ENCODE assay signal across 25 mouse cellular contexts in the genomic region with DNA sequence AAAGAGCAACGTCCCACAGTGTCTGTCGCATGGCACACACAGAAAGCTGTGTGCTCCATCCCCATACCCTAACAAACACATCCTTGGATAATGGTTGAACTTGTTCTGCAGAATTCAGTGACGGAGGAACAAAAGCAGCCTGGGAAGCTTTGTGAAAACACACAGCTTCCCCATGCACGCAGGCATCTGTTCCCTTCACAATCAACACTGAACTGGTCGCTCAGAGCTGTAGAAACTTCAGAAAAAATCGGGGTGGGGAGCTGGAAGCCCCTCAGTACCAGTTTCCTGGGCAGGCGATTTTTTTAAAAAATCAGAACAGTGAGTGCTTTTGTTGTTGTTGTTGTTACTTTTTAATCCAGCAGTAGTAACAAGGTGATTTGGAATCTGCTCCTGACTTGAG. TPM values are rescaled to one million over a fixed set of nuclear protein-coding genes. Genes with fewer than 3 reads are reported as not detected.
DNase-seq lines count a peak whose midpoint lies in the region; ATAC-seq and TF ChIP-seq lines count a peak whose summit lies in the region.
"Had no signal": no experiment of that assay in that cellular context is flagged by ENCODE, and none has a peak within 500 bp of the region (broad histone marks: within the 10 kb centered on the region; RNA-seq: fewer than 3 reads in every experiment).

No protein-coding gene starts in this region.

- peak overlapping the region; percentile 11; the same call in 1 of the 2 replicates for H3K4me2 ChIP-seq in forebrain, embryonic 12.5 days
- H3K4me2 ChIP-seq in forebrain, embryonic 13.5 days: no peak overlapping the region; the same call in 1 of the 2 replicates
- H3K4me2 ChIP-seq in hindbrain, embryonic 11.5 days (replicated peaks; ENCODE audit: low read depth, low read length): no peak overlapping the region
- no peak overlapping the region for H3K4me2 ChIP-seq in hindbrain, embryonic 14.5 days (replicated peaks)
- H3K4me2 ChIP-seq in midbrain, embryonic 12.5 days (replicated peaks): no peak overlapping the region; the same call in 1 of the 2 replicates
- H3K4me2 ChIP-seq in midbrain, embryonic 13.5 days (replicated peaks): no peak overlapping the region
- H3K4me2 ChIP-seq: embryonic facial prominence, embryonic 13.5 days; heart, embryonic 11.5 days; intestine, embryonic 15.5 days had no signal

- H3K27me3 ChIP-seq in forebrain, embryonic 12.5 days: no peaks in the 10 kb centered on the region
- H3K27me3 ChIP-seq in forebrain, embryonic 13.5 days: no peaks in the 10 kb centered on the region
- H3K27me3 ChIP-seq in hindbrain, embryonic 11.5 days (ENCODE audit: control insufficient read depth, insufficient read depth, low read length): no peaks in the 10 kb centered on the region
- no peaks in the 10 kb centered on the region for H3K27me3 ChIP-seq in hindbrain, embryonic 14.5 days (ENCODE audit: control insufficient read depth, insufficient read depth, low read length)
- no peaks in the 10 kb centered on the region for H3K27me3 ChIP-seq in midbrain, embryonic 12.5 days
- H3K27me3 ChIP-seq in midbrain, embryonic 13.5 days: no peaks in the 10 kb centered on the region
- H3K27me3 ChIP-seq: embryonic facial prominence, embryonic 13.5 days; intestine, embryonic 15.5 days had no signal

- 18% methylated on average over 7 of the region's 7 CpGs for WGBS in forebrain, embryonic 12.5 days
- 18% methylated on average over 7 of the region's 7 CpGs for WGBS in forebrain, embryonic 13.5 days
- 24% methylated on average over 7 of the region's 7 CpGs for WGBS in hindbrain, embryonic 11.5 days
- 18% methylated on average over 7 of the region's 7 CpGs for WGBS in hindbrain, embryonic 14.5 days
- WGBS in midbrain, embryonic 12.5 days: 27% methylated on average over 7 of the region's 7 CpGs
- WGBS in midbrain, embryonic 13.5 days: 18% methylated on average over 7 of the region's 7 CpGs

- no peak for TF ChIP-seq POLR2A in brain, embryonic 14.5 days (IDR thresholded peaks at IDR 0.05; ENCODE audit: borderline replicate concordance, extremely low read depth, insufficient read depth, insufficient read length, poor library complexity, severe bottlenecking)

- peak; percentile 46; the same call in 1 of the 2 replicates for ATAC-seq in forebrain, embryonic 12.5 days (ENCODE audit: low FRiP score)
- no peak for ATAC-seq in forebrain, embryonic 13.5 days
- no peak for ATAC-seq in hindbrain, embryonic 11.5 days (ENCODE audit: low FRiP score)
- no peak for ATAC-seq in hindbrain, embryonic 14.5 days (ENCODE audit: low FRiP score)
- ATAC-seq in midbrain, embryonic 12.5 days (ENCODE audit: low FRiP score, low read depth): peak; percentile 38; the same call in 1 of the 2 replicates
- ATAC-seq in midbrain, embryonic 13.5 days: no peak; the same call in 1 of the 2 replicates
- ATAC-seq: CD4-positive, CD25-positive, alpha-beta regulatory T cell, adult 4 months; hindbrain, embryonic 16.5 days; intestine, embryonic 15.5 days had no signal

- no peaks in the 10 kb centered on the region for H3K36me3 ChIP-seq in forebrain, embryonic 12.5 days (replicated peaks)
- H3K36me3 ChIP-seq in forebrain, embryonic 13.5 days (ENCODE audit: poor library complexity, severe bottlenecking): no peaks in the 10 kb centered on the region
- no peaks in the 10 kb centered on the region for H3K36me3 ChIP-seq in hindbrain, embryonic 11.5 days (ENCODE audit: control insufficient read depth, insufficient read depth, low read length)
- H3K36me3 ChIP-seq in hindbrain, embryonic 14.5 days (replicated peaks; ENCODE audit: control insufficient read depth, insufficient read depth): no peaks in the 10 kb centered on the region
- no peaks in the 10 kb centered on the region for H3K36me3 ChIP-seq in midbrain, embryonic 12.5 days
- no peaks in the 10 kb centered on the region for H3K36me3 ChIP-seq in midbrain, embryonic 13.5 days
- H3K36me3 ChIP-seq: embryonic facial prominence, embryonic 10.5 days; embryonic facial prominence, embryonic 13.5 days; intestine, embryonic 15.5 days had no signal

- H3K4me1 ChIP-seq in forebrain, embryonic 12.5 days: peaks cover 15% of the 10 kb centered on the region
- peaks cover 7% of the 10 kb centered on the region; the same call in 1 of the 2 replicates for H3K4me1 ChIP-seq in forebrain, embryonic 13.5 days
- no peaks in the 10 kb centered on the region for H3K4me1 ChIP-seq in hindbrain, embryonic 11.5 days (replicated peaks; ENCODE audit: control insufficient read depth, insufficient read depth, low read length)
- H3K4me1 ChIP-seq in hindbrain, embryonic 14.5 days (replicated peaks; ENCODE audit: control insufficient read depth, insufficient read depth, low read length): no peaks in the 10 kb centered on the region
- peaks cover 13% of the 10 kb centered on the region for H3K4me1 ChIP-seq in midbrain, embryonic 12.5 days
- H3K4me1 ChIP-seq in midbrain, embryonic 13.5 days (replicated peaks): peaks cover 15% of the 10 kb centered on the region
- H3K4me1 ChIP-seq: embryonic facial prominence, embryonic 10.5 days; embryonic facial prominence, embryonic 13.5 days; intestine, embryonic 15.5 days had no signal

- no peak for TF ChIP-seq CTCF in brain, embryonic 14.5 days (IDR thresholded peaks at IDR 0.05; ENCODE audit: borderline replicate concordance, extremely low read depth, insufficient read depth, insufficient read length)

- H3K9me3 ChIP-seq in forebrain, embryonic 12.5 days: no peaks in the 10 kb centered on the region
- H3K9me3 ChIP-seq in forebrain, embryonic 13.5 days (replicated peaks): no peaks in the 10 kb centered on the region
- no peaks in the 10 kb centered on the region for H3K9me3 ChIP-seq in hindbrain, embryonic 11.5 days (ENCODE audit: control insufficient read depth, low read length)
- no peaks in the 10 kb centered on the region for H3K9me3 ChIP-seq in hindbrain, embryonic 14.5 days (ENCODE audit: control insufficient read depth, low read length)
- H3K9me3 ChIP-seq in midbrain, embryonic 12.5 days: no peaks in the 10 kb centered on the region
- H3K9me3 ChIP-seq in midbrain, embryonic 13.5 days: no peaks in the 10 kb centered on the region
- H3K9me3 ChIP-seq: embryonic facial prominence, embryonic 10.5 days; embryonic facial prominence, embryonic 13.5 days; intestine, embryonic 15.5 days had no signal

- peak overlapping the region; percentile 14 for H3K27ac ChIP-seq in forebrain, embryonic 12.5 days
- H3K27ac ChIP-seq in forebrain, embryonic 13.5 days: no peak overlapping the region; the same call in 1 of the 2 replicates
- no peak overlapping the region for H3K27ac ChIP-seq in hindbrain, embryonic 11.5 days (ENCODE audit: low read depth, low read length)
- H3K27ac ChIP-seq in hindbrain, embryonic 14.5 days: no peak overlapping the region
- H3K27ac ChIP-seq in midbrain, embryonic 12.5 days (replicated peaks): no peak overlapping the region
- H3K27ac ChIP-seq in midbrain, embryonic 13.5 days: no peak overlapping the region
- H3K27ac ChIP-seq: embryonic facial prominence, embryonic 10.5 days; embryonic facial prominence, embryonic 13.5 days; gastrocnemius, adult 2 months; intestine, embryonic 15.5 days had no signal

- DNase-seq in hindbrain, embryonic 11.5 days (ENCODE audit: low spot score): peak; percentile 23
- DNase-seq in hindbrain, embryonic 14.5 days (ENCODE audit: low spot score): no peak
- peak; percentile 60 for DNase-seq in brain, embryonic 14.5 days (ENCODE audit: low read depth)
- DNase-seq in cerebellum, adult 11 months: no peak
- DNase-seq: adrenal gland, adult 2 months; adrenal gland, postnatal 14 days; cerebellum, adult 18-20 months; cerebellum, adult 9-10 months; cerebellum, postnatal 14 days; gastrocnemius, adult 2 months; gastrocnemius, postnatal 14 days; heart, adult 11 months; kidney, adult 11 months had no signal

- H3K9ac ChIP-seq in forebrain, embryonic 12.5 days: no peak overlapping the region
- H3K9ac ChIP-seq in forebrain, embryonic 13.5 days: no peak overlapping the region
- no peak overlapping the region for H3K9ac ChIP-seq in hindbrain, embryonic 11.5 days (ENCODE audit: low read depth, low read length)
- no peak overlapping the region for H3K9ac ChIP-seq in hindbrain, embryonic 14.5 days
- H3K9ac ChIP-seq in midbrain, embryonic 12.5 days (replicated peaks): no peak overlapping the region
- no peak overlapping the region for H3K9ac ChIP-seq in midbrain, embryonic 13.5 days (replicated peaks)
- H3K9ac ChIP-seq: embryonic facial prominence, embryonic 13.5 days; intestine, embryonic 15.5 days had no signal

- no peak overlapping the region for H3K4me3 ChIP-seq in forebrain, embryonic 12.5 days (replicated peaks)
- H3K4me3 ChIP-seq in forebrain, embryonic 13.5 days: no peak overlapping the region
- H3K4me3 ChIP-seq in hindbrain, embryonic 11.5 days (ENCODE audit: low read depth, low read length): no peak overlapping the region
- H3K4me3 ChIP-seq in hindbrain, embryonic 14.5 days (replicated peaks; ENCODE audit: low read length): no peak overlapping the region
- no peak overlapping the region for H3K4me3 ChIP-seq in midbrain, embryonic 12.5 days
- H3K4me3 ChIP-seq in midbrain, embryonic 13.5 days (replicated peaks): no peak overlapping the region
- H3K4me3 ChIP-seq: embryonic facial prominence, embryonic 10.5 days; embryonic facial prominence, embryonic 13.5 days; erythroblast, embryonic 14.5 days; gastrocnemius, adult 2 months; intestine, embryonic 15.5 days had no signal

RNA-seq across cellular contexts. Expression of a gene that starts 42.8 kb away (rescaled TPM):
- 7.2 and 9.0 TPM in 2 replicates for polyA plus RNA-seq in forebrain, embryonic 12.5 days (2016; fragmentation: Nextera tagmentation; extraction: Ambion mirVana)
- 12.7 and 18.0 TPM in 2 replicates for polyA plus RNA-seq in forebrain, embryonic 13.5 days (2015; fragmentation: Nextera tagmentation; extraction: Ambion mirVana)
- 10.6 and 10.9 TPM in 2 replicates for polyA plus RNA-seq in hindbrain, embryonic 11.5 days (2014; fragmentation: Nextera tagmentation; extraction: Ambion mirVana)
- 70.4 and 88.9 TPM in 2 replicates for polyA plus RNA-seq in hindbrain, embryonic 14.5 days (2014; fragmentation: Nextera tagmentation; extraction: Ambion mirVana)
- 12.9 and 14.6 TPM in 2 replicates for polyA plus RNA-seq in midbrain, embryonic 12.5 days (2016; fragmentation: Nextera tagmentation; extraction: Ambion mirVana)
- polyA plus RNA-seq in midbrain, embryonic 13.5 days (2015; fragmentation: Nextera tagmentation; extraction: Ambion mirVana): 32.6 and 33.3 TPM in 2 replicates
- 61.6 and 92.8 TPM in 2 replicates for polyA plus RNA-seq in brain, embryonic 14.5 days (2012; rRNA removed)
- polyA plus RNA-seq: C2C12; CD4-positive, CD25-positive, alpha-beta regulatory T cell, adult 4 months; erythroblast, embryonic 14.5 days had no signal

Comparison
In these comparisons a context has a peak if more than half of its experiments do, and no peak if none do; other contexts are left out.
1. ATAC-seq: peak in forebrain, embryonic 12.5 days (single experiment) and midbrain, embryonic 12.5 days (single experiment); none in forebrain, embryonic 13.5 days (single experiment), hindbrain, embryonic 11.5 days (single experiment), hindbrain, embryonic 14.5 days (single experiment) and midbrain, embryonic 13.5 days (single experiment).
2. DNase-seq: peak in hindbrain, embryonic 11.5 days (single experiment) and brain, embryonic 14.5 days (single experiment); none in hindbrain, embryonic 14.5 days (single experiment) and cerebellum, adult 11 months (single experiment).